In genomic region chr5:34139751-34140150, GRCm38 (mm10) we compare ENCODE assay signal across 9 mouse cellular contexts. TPM values are rescaled to one million over a fixed set of nuclear protein-coding genes. Genes with fewer than 3 reads are reported as not detected.
A peak's percentile ranks its signal among the peaks of the same experiment; 100 is the strongest.
DNase-seq lines count a peak whose midpoint lies in the region; ATAC-seq and TF ChIP-seq lines count a peak whose summit lies in the region.
"Had no signal": no experiment of that assay in that cellular context is flagged by ENCODE, and none has a peak within 500 bp of the region (broad histone marks: within the 10 kb centered on the region; RNA-seq: fewer than 3 reads in every experiment).

No protein-coding gene starts in this region.

- H3K27ac ChIP-seq in midbrain, embryonic 14.5 days (replicated peaks; ENCODE audit: low read depth, low read length): no peak overlapping the region
- no peak overlapping the region for H3K27ac ChIP-seq in midbrain, embryonic 10.5 days (replicated peaks)
- H3K27ac ChIP-seq in forebrain, embryonic 10.5 days: no peak overlapping the region
- H3K27ac ChIP-seq: embryonic facial prominence, embryonic 15.5 days had no signal

- TF ChIP-seq CTCF in Patski (IDR thresholded peaks at IDR 0.05): peak; percentile 81

- no peak for ATAC-seq in midbrain, embryonic 14.5 days (ENCODE audit: low FRiP score, low TSS enrichment)
- no peak for ATAC-seq in Patski

- in situ Hi-C loops in Patski (cut with MboI; ENCODE audit: low pct_unique_long_range_greater_than_20kb): no loop called here

- CTCF ChIA-PET in Patski (lab: Charles Lee): interaction anchor here (1.1 to 1.3 kb wide), 4 partner anchors 43 to 165 kb away, joined by 3 to 5 read pairs (median 3); no protein-coding TSS in a partner anchor

- H3K9me3 ChIP-seq in midbrain, embryonic 14.5 days (ENCODE audit: control insufficient read depth, low read length): no peaks in the 10 kb centered on the region
- H3K9me3 ChIP-seq in midbrain, embryonic 10.5 days (replicated peaks): no peaks in the 10 kb centered on the region
- no peaks in the 10 kb centered on the region for H3K9me3 ChIP-seq in forebrain, embryonic 10.5 days
- H3K9me3 ChIP-seq: embryonic facial prominence, embryonic 15.5 days had no signal

- peak; percentile 31 for DNase-seq in midbrain, embryonic 14.5 days
- no peak for DNase-seq in midbrain, embryonic 10.5 days (ENCODE audit: low spot score)
- no peak for DNase-seq in Patski (ENCODE audit: low read depth, low spot score)
- DNase-seq in cerebellum, postnatal 10 days: peak; percentile 72
- peak; percentile 31 to 33 for DNase-seq in heart, postnatal 36 days
- DNase-seq in left cerebral cortex, postnatal 25 days (ENCODE audit: low spot score in 2 of 2): peak; percentile 7 to 51
- DNase-seq in right cerebral cortex, postnatal 25 days: peak; percentile 8
- DNase-seq in forebrain, embryonic 10.5 days (ENCODE audit: extremely low spot score, low spot score): no peak

- H3K4me1 ChIP-seq in midbrain, embryonic 14.5 days (ENCODE audit: control insufficient read depth, insufficient read depth, low read length): no peaks in the 10 kb centered on the region
- H3K4me1 ChIP-seq in midbrain, embryonic 10.5 days: no peaks in the 10 kb centered on the region
- no peaks in the 10 kb centered on the region for H3K4me1 ChIP-seq in forebrain, embryonic 10.5 days
- H3K4me1 ChIP-seq: embryonic facial prominence, embryonic 15.5 days had no signal

- no peak overlapping the region for H3K9ac ChIP-seq in midbrain, embryonic 14.5 days (replicated peaks; ENCODE audit: low read length)
- H3K9ac ChIP-seq: embryonic facial prominence, embryonic 15.5 days had no signal

- WGBS in midbrain, embryonic 14.5 days: 7% methylated on average over 1 of the region's 1 CpGs
- 8% methylated on average over 1 of the region's 1 CpGs for WGBS in midbrain, embryonic 10.5 days
- WGBS in forebrain, embryonic 10.5 days: 7% methylated on average over 1 of the region's 1 CpGs

- H3K36me3 ChIP-seq in midbrain, embryonic 14.5 days (ENCODE audit: control insufficient read depth, insufficient read depth, low read length): no peaks in the 10 kb centered on the region
- H3K36me3 ChIP-seq in midbrain, embryonic 10.5 days: no peaks in the 10 kb centered on the region
- no peaks in the 10 kb centered on the region for H3K36me3 ChIP-seq in forebrain, embryonic 10.5 days (replicated peaks)
- H3K36me3 ChIP-seq: embryonic facial prominence, embryonic 15.5 days had no signal

- no peak overlapping the region for H3K4me2 ChIP-seq in midbrain, embryonic 14.5 days (ENCODE audit: low read length)
- H3K4me2 ChIP-seq: embryonic facial prominence, embryonic 15.5 days had no signal

- H3K4me3 ChIP-seq in midbrain, embryonic 14.5 days (replicated peaks; ENCODE audit: low read depth, low read length): no peak overlapping the region
- H3K4me3 ChIP-seq in midbrain, embryonic 10.5 days: no peak overlapping the region
- no peak overlapping the region for H3K4me3 ChIP-seq in forebrain, embryonic 10.5 days
- H3K4me3 ChIP-seq: embryonic facial prominence, embryonic 15.5 days had no signal

- intact Hi-C loops in heart, postnatal 36 days (cut with DNase I): loop anchor here (5.0 kb wide), 1 partner anchor 118 kb away; no protein-coding TSS in a partner anchor
- intact Hi-C loops in left cerebral cortex, postnatal 25 days (cut with DNase I): loop anchor here (5.0 kb wide), 1 partner anchor 352 kb away; no protein-coding TSS in a partner anchor

- H3K27me3 ChIP-seq in midbrain, embryonic 14.5 days (ENCODE audit: control insufficient read depth, insufficient read depth, low read length): no peaks in the 10 kb centered on the region
- H3K27me3 ChIP-seq in midbrain, embryonic 10.5 days (ENCODE audit: low read depth, poor library complexity, severe bottlenecking): no peaks in the 10 kb centered on the region
- no peaks in the 10 kb centered on the region for H3K27me3 ChIP-seq in Patski
- no peaks in the 10 kb centered on the region for H3K27me3 ChIP-seq in forebrain, embryonic 10.5 days (ENCODE audit: poor library complexity, severe bottlenecking)
- H3K27me3 ChIP-seq: embryonic facial prominence, embryonic 15.5 days had no signal

- POLR2A ChIA-PET in Patski (lab: Charles Lee): no interaction called here

RNA-seq across cellular contexts. Expression of gene Poln, which starts 29.5 kb away (rescaled TPM):
- 0.27 and 0.58 TPM in 2 replicates for polyA plus RNA-seq in midbrain, embryonic 14.5 days (2014; fragmentation: Nextera tagmentation; extraction: Ambion mirVana)
- polyA plus RNA-seq in midbrain, embryonic 10.5 days (2016; fragmentation: Nextera tagmentation; extraction: Ambion mirVana): 0.66 and 1.2 TPM in 2 replicates
- polyA plus RNA-seq in Patski (2021): 0.53 TPM
- 1 to 10 TPM; 2.6 to 3.5 TPM for total RNA-seq in heart, postnatal 36 days (2021)
- 1 to 10 TPM; 1.7 to 1.8 TPM for total RNA-seq in left cerebral cortex, postnatal 25 days (2021)
- 0.77 and 0.89 TPM in 2 replicates for polyA plus RNA-seq in forebrain, embryonic 10.5 days (2016; fragmentation: Nextera tagmentation; extraction: Ambion mirVana)

RNA-seq across cellular contexts. Expression of gene Haus3, which starts 29.6 kb away (rescaled TPM):
- polyA plus RNA-seq in midbrain, embryonic 14.5 days (2014; fragmentation: Nextera tagmentation; extraction: Ambion mirVana): 12.8 and 16.4 TPM in 2 replicates
- polyA plus RNA-seq in midbrain, embryonic 10.5 days (2016; fragmentation: Nextera tagmentation; extraction: Ambion mirVana): 46.5 and 52.2 TPM in 2 replicates
- 16.7 TPM for polyA plus RNA-seq in Patski (2021)
- 1 to 10 TPM; 3.4 to 4.1 TPM for total RNA-seq in heart, postnatal 36 days (2021)
- 1 to 10 TPM; 6.1 to 7.7 TPM for total RNA-seq in left cerebral cortex, postnatal 25 days (2021)
- 53.8 and 59.4 TPM in 2 replicates for polyA plus RNA-seq in forebrain, embryonic 10.5 days (2016; fragmentation: Nextera tagmentation; extraction: Ambion mirVana)

RNA-seq across cellular contexts. Expression of gene Mxd4, which starts 47.8 kb away (rescaled TPM):
- 32.5 and 35.7 TPM in 2 replicates for polyA plus RNA-seq in midbrain, embryonic 14.5 days (2014; fragmentation: Nextera tagmentation; extraction: Ambion mirVana)
- polyA plus RNA-seq in midbrain, embryonic 10.5 days (2016; fragmentation: Nextera tagmentation; extraction: Ambion mirVana): 14.7 and 22.7 TPM in 2 replicates
- 60.1 TPM for polyA plus RNA-seq in Patski (2021)
- total RNA-seq in heart, postnatal 36 days (2021): 10 to 100 TPM; 73.8 to 84.6 TPM
- 10 to 100 TPM; 77.6 to 96.5 TPM for total RNA-seq in left cerebral cortex, postnatal 25 days (2021)
- polyA plus RNA-seq in forebrain, embryonic 10.5 days (2016; fragmentation: Nextera tagmentation; extraction: Ambion mirVana): 11.1 and 14.6 TPM in 2 replicates

Comparison
In these comparisons a context has a peak if more than half of its experiments do, and no peak if none do; other contexts are left out.
1. DNase-seq: peak in midbrain, embryonic 14.5 days (single experiment), cerebellum, postnatal 10 days (2 of 2), heart, postnatal 36 days (2 of 2), left cerebral cortex, postnatal 25 days (2 of 2) and right cerebral cortex, postnatal 25 days (single experiment); none in midbrain, embryonic 10.5 days (single experiment), Patski (single experiment) and forebrain, embryonic 10.5 days (single experiment).